Mouse (Mus musculus) stomach, embryonic 15.5 days (tissue): Measurements from ENCODE around the gene Rnasek. TPM values are rescaled to one million over a fixed set of nuclear protein-coding genes. Genes with fewer than 3 reads are reported as not detected.
A peak's percentile ranks its signal among the peaks of the same experiment; 100 is the strongest.

Experiments
- ATAC-seq: fragments of 200-750 bp; cut with Nextera tagmentation; 2 replicates; pipeline ENCODE4 v1.8.0; 2017; ENCODE audit warnings: low read depth, moderate number of reproducible peaks, moderate TSS enrichment; ENCODE audit not compliant: insufficient read depth, low FRiP score
- H3K27ac ChIP-seq: fragments of 300-500 bp; sonication (generic); 2 replicates; pipeline ENCODE4 v1.5.1; 2015; ENCODE audit warnings: mild to moderate bottlenecking, inconsistent platforms
- H3K27me3 ChIP-seq: fragments of 300-500 bp; sonication (generic); replicated peaks from 2 replicates; pipeline ENCODE4 v1.6.1; 2015; ENCODE audit warnings: inconsistent platforms
- H3K36me3 ChIP-seq: fragments of 300-500 bp; sonication (generic); 2 replicates; pipeline ENCODE4 v1.6.1; 2015; ENCODE audit warnings: inconsistent platforms
- H3K4me1 ChIP-seq: fragments of 300-500 bp; sonication (generic); 2 replicates; pipeline ENCODE4 v1.6.1; 2015; ENCODE audit warnings: inconsistent platforms
- H3K4me2 ChIP-seq: fragments of 300-500 bp; sonication (generic); 2 replicates; pipeline ENCODE4 v1.6.1; 2015; ENCODE audit warnings: mild to moderate bottlenecking, inconsistent platforms
- H3K4me3 ChIP-seq: fragments of 300-500 bp; sonication (generic); replicated peaks from 2 replicates; pipeline ENCODE4 v1.5.1; 2015; ENCODE audit warnings: inconsistent platforms
- H3K9ac ChIP-seq: fragments of 300-500 bp; sonication (generic); 2 replicates; pipeline ENCODE4 v1.6.1; 2015; ENCODE audit warnings: inconsistent platforms
- H3K9me3 ChIP-seq: fragments of 300-500 bp; sonication (generic); 2 replicates; pipeline ENCODE4 v1.6.1; 2016; ENCODE audit warnings: inconsistent platforms
- WGBS: fragments of 180-500 bp; shearing (Covaris S2); methylation state at CpG from one replicate; pipeline ENCODE4 v1.1.7; 2015; 5-methylcytosine and 5-hydroxymethylcytosine counted together
- polyA plus RNA-seq: library from polyadenylated mRNA; unstranded; fragments of >200 nt; fragmentation: Nextera tagmentation; extraction: Ambion mirVana; gene quantifications from 2 replicates; pipeline ENCODE4 v1.2.1, GENCODE M21; 2015

Gene Rnasek
- polyA plus RNA-seq = 196 and 222 TPM in 2 replicates

DNA sequence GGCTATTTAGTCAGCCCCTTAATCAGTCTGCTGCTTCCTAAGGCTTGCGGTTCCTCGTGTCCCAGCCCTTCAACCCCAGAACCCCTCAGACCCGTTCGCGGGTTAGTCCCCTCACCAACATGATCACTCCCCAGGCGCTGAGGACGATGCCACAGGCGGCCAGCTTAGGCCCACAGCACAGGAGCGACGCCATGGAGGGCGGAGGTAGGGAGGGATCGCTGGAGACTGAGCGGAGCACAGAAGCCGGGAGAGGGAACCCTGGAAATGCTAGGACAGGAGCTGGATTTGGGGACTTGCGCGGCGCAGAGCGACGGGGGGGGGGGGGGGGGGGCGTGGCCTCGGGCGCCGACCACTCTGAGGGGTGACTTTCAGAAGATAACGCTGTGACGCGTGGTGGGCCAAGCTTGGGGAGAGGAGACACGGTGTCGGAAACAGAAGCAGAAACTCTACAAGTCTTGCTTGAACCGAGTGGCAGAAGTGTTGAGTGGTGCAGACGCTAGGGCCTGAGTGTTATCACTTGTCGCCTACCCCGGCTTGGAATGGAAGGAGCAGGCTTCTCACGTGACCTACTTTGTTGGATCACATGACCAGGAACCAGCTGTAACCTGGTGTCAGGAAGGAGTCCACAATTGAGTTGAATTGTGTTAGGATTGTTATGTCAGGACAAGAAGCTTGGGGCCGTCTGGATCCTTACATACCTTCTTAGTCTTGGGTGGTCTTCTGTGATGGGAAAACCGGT lies at the start of gene Rnasek, which contains the start of gene Gm21988:
Rnasek (minus strand) TSS at position 302 of the 739 bp plus-strand sequence.
Gm21988 (minus strand) TSS at position 290 of the 739 bp plus-strand sequence.
- Histone ChIP-seq H3K27ac (peak within 1 kb of the TSS; percentile 90), H3K9ac (peak within 1 kb of the TSS; percentile 77)
- ATAC-seq = peak; percentile 16

DNA sequence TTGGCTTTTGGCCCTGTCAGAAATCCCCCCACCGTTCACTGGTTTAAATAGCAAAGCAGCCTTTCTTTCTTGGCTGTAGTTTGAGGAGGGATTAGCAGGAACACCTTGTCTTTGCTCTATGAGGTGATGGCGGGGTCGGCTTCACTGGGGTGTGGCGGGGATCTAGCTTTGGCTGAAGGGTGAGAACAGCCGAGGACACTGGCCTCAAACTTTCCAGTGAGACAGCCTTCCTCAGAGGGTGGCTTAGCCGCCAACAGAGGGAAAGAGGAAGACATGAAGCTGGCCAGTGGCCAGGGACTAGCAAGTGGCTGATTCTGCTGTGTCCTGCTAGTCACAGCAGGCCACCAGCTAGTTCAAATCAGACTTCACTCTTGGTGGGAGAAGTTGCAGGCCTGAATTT lies 49.6 kb upstream of the Rnasek start:
- ATAC-seq = no peak
- no peak overlapping the region for H3K9ac ChIP-seq
- H3K4me1 ChIP-seq = no peaks in the 10 kb centered on the region; the same call in 1 of the 2 replicates
- WGBS = 39% methylated on average over 6 of the region's 6 CpGs
- H3K4me2 ChIP-seq = no peak overlapping the region
- no peak overlapping the region for H3K4me3 ChIP-seq
- no peaks in the 10 kb centered on the region for H3K9me3 ChIP-seq
- no peaks in the 10 kb centered on the region for H3K27me3 ChIP-seq
- H3K27ac ChIP-seq = peak overlapping the region; percentile 31; the same call in 1 of the 2 replicates
- no peaks in the 10 kb centered on the region for H3K36me3 ChIP-seq

More for the DNA sequence above, at the start of gene Rnasek, which contains the start of gene Gm21988:
- Histone ChIP-seq H3K4me3 (peak within 1 kb of the TSS; percentile 96), H3K27me3 (no peaks in the 10 kb centered on the region), H3K36me3 (0 out of 2 replicates have a peak, but pooled peaks cover 6% of the 10 kb centered on the region), H3K4me2 (peak within 1 kb of the TSS; percentile 78), H3K9me3 (no peaks in the 10 kb centered on the region), H3K4me1 (peaks cover 23% of the 10 kb centered on the region)
- WGBS = under 1% methylated on average over 30 of the region's 35 CpGs

DNA sequence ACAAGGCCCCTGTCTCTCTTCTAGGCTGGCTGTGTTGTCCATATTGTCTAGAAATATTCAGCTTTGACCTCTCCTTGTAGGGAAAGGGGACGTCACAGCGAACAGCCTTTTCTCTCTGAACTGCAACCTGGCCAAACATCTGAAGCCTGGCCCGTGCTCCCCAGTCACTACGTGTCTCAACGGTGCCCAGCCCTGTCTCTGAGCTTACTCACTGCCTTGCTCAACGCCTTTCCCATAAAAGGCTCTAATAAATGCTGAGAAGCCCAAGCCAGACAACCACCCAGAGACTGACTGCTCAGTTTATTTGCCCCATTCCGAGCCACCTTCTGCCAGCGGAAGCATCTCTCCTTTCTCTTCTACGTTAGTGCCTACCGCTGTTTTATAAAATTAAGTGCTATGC lies 48.5 kb upstream of the Rnasek start:
- H3K4me1 ChIP-seq = no peaks in the 10 kb centered on the region; the same call in 1 of the 2 replicates
- WGBS = 66% methylated on average over 10 of the region's 10 CpGs
- peak overlapping the region; percentile 16; the same call in 1 of the 2 replicates for H3K27ac ChIP-seq
- H3K4me2 ChIP-seq = no peak overlapping the region
- no peaks in the 10 kb centered on the region for H3K9me3 ChIP-seq
- no peaks in the 10 kb centered on the region for H3K27me3 ChIP-seq
- H3K4me3 ChIP-seq = no peak overlapping the region
- H3K9ac ChIP-seq = no peak overlapping the region
- no peak for ATAC-seq
- no peaks in the 10 kb centered on the region for H3K36me3 ChIP-seq

DNA sequence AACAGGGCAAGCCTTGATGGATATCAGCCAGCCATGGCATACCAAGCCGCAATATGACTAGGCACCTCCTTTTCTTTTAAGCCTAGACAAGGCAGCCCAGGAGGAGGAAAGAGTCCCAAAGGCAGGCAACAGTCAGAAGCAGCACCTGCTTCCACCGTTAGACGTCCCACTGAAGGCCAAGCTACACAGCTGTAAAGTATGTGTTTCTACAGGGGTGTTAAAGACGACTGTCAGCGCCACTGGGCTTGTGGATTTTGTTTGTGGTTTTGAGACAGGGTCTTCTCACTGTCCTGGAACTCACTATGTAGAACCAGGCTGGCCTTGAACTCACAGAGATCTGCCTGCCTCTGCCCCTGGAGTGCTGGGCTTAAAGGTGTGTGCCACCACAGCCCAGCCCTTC lies 46.0 kb upstream of the Rnasek start:
- Histone ChIP-seq H3K4me1 (no peaks in the 10 kb centered on the region; the same call in 1 of the 2 replicates), H3K9ac (no peak overlapping the region), H3K27me3 (no peaks in the 10 kb centered on the region), H3K36me3 (no peaks in the 10 kb centered on the region), H3K4me2 (no peak overlapping the region), H3K4me3 (no peak overlapping the region), H3K27ac (no peak overlapping the region), H3K9me3 (no peaks in the 10 kb centered on the region)
- no peak for ATAC-seq
- WGBS = 73% methylated on average over 5 of the region's 5 CpGs

DNA sequence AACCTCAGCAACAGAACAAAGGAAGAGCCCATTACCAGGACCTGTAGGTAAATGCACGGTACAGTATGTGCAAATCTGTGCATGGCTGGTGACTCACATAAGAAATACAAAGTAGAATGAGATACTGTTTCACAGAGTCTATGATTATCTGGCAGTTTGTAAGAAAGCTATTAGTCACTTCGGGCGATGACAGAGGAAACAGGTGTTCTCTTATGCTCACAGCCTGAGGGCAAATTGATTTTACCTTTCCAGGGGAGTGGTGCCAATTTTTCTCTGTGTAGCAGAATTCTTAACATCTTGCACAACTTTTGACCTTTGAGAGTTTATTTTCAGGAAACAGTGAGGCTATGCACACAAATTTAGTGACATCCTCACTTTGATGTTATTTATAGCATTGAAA lies 45.1 kb upstream of the Rnasek start:
- no peak overlapping the region for H3K27ac ChIP-seq
- no peaks in the 10 kb centered on the region for H3K36me3 ChIP-seq
- H3K27me3 ChIP-seq = no peaks in the 10 kb centered on the region
- no peak overlapping the region for H3K4me3 ChIP-seq
- WGBS = 46% methylated on average over 3 of the region's 3 CpGs
- H3K4me1 ChIP-seq = no peaks in the 10 kb centered on the region; the same call in 1 of the 2 replicates
- H3K9ac ChIP-seq = no peak overlapping the region
- H3K9me3 ChIP-seq = no peaks in the 10 kb centered on the region
- ATAC-seq = peak; percentile 70; the same call in 1 of the 2 replicates
- H3K4me2 ChIP-seq = no peak overlapping the region

DNA sequence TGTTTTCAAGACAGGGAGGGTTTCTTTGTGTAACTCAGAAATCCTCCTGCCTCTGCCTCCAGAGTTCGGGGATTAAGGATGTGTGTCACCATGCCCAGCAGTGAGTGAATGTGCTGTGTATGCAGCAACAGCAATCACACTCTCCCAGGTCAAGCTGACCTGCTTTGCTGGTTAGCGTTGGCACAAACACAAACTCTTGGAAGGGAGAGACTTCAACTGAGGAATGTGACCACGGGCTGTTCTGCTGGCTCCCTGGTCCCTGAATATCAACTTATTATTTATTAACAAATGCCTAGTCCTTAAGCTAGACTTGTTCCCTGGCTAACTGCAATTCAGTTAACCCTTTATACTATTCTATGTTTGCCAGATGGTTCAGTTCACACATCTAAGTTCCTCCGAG lies 44.0 kb upstream of the Rnasek start:
- H3K4me1 ChIP-seq = no peaks in the 10 kb centered on the region
- WGBS = 66% methylated on average over 4 of the region's 4 CpGs
- no peak for ATAC-seq

DNA sequence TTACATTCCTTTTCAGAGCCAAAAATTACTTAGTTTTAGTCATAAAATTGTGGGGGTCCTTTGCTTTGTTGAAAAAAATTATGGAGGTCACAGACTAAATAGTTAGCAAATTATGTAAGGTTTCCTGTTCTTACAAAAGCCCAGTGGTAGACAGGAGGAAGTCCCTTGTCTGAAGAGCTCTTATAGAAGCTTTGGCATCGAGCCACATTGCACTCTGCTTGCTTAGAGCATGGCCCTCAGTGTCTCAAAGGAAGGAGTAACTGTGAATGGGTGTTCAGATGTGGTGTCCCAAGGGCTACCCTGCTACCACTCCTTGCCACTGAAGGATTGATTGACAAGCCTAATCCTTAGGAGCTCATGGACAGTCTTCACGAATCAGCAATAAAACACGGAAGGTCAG lies 40.8 kb upstream of the Rnasek start:
- no peak overlapping the region for H3K27ac ChIP-seq
- no peaks in the 10 kb centered on the region for H3K9me3 ChIP-seq
- no peak overlapping the region for H3K4me3 ChIP-seq
- ATAC-seq = no peak
- WGBS = 69% methylated on average over 3 of the region's 3 CpGs
- no peak overlapping the region for H3K9ac ChIP-seq
- H3K4me1 ChIP-seq = no peaks in the 10 kb centered on the region
- no peak overlapping the region for H3K4me2 ChIP-seq
- H3K27me3 ChIP-seq = no peaks in the 10 kb centered on the region
- H3K36me3 ChIP-seq = no peaks in the 10 kb centered on the region

More for the DNA sequence above, 44.0 kb upstream of the Rnasek start:
- Histone ChIP-seq H3K36me3 (no peaks in the 10 kb centered on the region), H3K9me3 (no peaks in the 10 kb centered on the region), H3K27me3 (no peaks in the 10 kb centered on the region), H3K9ac (no peak overlapping the region), H3K4me3 (no peak overlapping the region), H3K27ac (no peak overlapping the region), H3K4me2 (no peak overlapping the region)

DNA sequence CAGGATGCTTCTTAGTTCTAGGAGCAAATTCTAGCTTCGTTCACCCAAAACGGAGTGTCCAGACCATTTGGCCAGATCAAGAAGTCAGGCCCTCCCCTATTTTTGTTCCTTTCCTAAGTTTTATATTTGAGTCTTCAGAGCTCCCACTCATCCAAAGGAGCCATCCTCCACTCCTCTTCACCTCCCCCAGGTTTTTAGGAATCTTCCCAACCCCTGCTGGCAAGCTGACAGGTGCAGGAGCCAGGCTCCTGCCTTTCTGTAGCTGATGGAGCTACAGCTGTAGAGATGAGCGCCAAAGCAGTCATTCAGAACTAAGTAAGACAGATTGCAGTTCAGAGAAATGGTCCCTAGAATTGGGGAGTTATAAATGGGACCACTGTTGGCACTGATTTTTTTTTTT lies 39.3 kb upstream of the Rnasek start:
- Histone ChIP-seq H3K4me2 (no peak overlapping the region), H3K27ac (no peak overlapping the region), H3K9me3 (no peaks in the 10 kb centered on the region), H3K9ac (no peak overlapping the region), H3K36me3 (no peaks in the 10 kb centered on the region), H3K27me3 (no peaks in the 10 kb centered on the region), H3K4me1 (no peaks in the 10 kb centered on the region), H3K4me3 (no peak overlapping the region)
- WGBS = 77% methylated on average over 3 of the region's 3 CpGs
- ATAC-seq = no peak

DNA sequence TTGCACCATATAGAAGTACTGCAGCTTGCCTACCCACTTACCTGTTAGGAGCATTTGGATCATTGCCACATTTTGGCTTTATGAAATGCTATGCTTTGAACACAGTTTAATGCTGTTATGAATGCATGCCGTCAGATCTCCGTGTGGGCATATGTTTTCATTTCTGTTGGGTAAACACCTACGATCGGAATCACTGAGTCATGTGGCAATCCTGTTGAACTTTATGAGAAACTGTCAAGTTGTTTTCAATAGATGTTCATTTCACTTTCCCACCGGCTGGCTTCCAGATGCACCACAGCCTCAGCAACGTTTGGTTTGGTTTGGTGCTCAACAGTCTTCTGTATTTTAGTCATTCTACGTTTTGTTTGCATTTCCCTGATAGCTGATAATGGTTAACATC lies 32.0 kb upstream of the Rnasek start:
- H3K4me2 ChIP-seq = no peak overlapping the region
- H3K4me1 ChIP-seq = no peaks in the 10 kb centered on the region
- H3K27ac ChIP-seq = no peak overlapping the region
- no peaks in the 10 kb centered on the region for H3K9me3 ChIP-seq
- H3K9ac ChIP-seq = no peak overlapping the region
- no peak for ATAC-seq
- H3K4me3 ChIP-seq = no peak overlapping the region
- 72% methylated on average over 7 of the region's 7 CpGs for WGBS
- H3K36me3 ChIP-seq = no peaks in the 10 kb centered on the region
- H3K27me3 ChIP-seq = no peaks in the 10 kb centered on the region

DNA sequence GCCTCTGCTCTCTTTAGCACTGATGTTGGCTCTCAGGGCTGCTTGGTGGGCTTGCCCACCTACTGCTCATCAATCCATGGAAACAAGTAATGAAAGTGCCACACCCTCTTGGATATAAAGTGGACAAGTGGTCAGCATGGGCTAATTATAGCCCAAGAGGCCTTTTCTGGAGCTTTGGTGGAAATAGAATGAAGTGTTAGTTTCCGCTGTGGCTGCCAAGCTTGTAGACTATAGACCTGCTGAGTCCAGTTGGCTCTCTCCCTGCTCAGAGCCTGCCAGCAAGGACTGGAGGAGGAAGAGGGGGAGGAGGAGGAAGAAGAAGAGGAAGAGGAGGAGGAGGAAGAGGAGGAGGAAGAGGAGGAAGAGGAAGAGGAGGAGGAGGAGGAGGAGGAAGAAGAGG lies 26.8 kb upstream of the Rnasek start:
- Histone ChIP-seq H3K4me1 (no peaks in the 10 kb centered on the region), H3K27ac (0 out of 2 replicates have a peak overlapping the region, but pooled peaks have one; percentile 45), H3K27me3 (no peaks in the 10 kb centered on the region), H3K4me2 (no peak overlapping the region), H3K9me3 (0 out of 2 replicates have a peak, but pooled peaks cover 2% of the 10 kb centered on the region), H3K9ac (no peak overlapping the region), H3K36me3 (no peaks in the 10 kb centered on the region), H3K4me3 (no peak overlapping the region)
- WGBS = 82% methylated on average over 1 of the region's 1 CpGs
- no peak for ATAC-seq

DNA sequence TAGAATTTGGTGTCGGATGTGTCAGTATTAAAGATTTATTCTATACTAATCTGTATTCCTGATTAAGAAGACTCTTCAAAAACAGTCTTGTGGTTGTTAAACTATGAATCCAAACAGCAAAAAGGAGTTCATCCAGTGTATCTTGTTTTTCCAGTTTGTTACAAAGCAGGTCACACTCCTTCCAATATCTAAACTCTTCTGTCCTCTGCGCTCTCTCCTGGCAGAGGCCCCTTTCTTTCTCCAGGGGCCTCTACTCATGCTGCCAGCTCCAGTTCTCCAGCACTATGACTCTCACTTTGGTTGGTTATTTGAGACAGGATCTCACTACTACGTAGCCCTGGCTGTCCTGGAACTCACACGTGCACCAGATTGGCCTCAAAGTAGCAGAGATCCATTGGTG lies 26.2 kb upstream of the Rnasek start:
- Histone ChIP-seq H3K9me3 (0 out of 2 replicates have a peak, but pooled peaks cover 2% of the 10 kb centered on the region), H3K4me2 (no peak overlapping the region), H3K4me1 (no peaks in the 10 kb centered on the region), H3K27me3 (no peaks in the 10 kb centered on the region), H3K36me3 (no peaks in the 10 kb centered on the region), H3K4me3 (no peak overlapping the region), H3K27ac (peak overlapping the region; percentile 61; the same call in 1 of the 2 replicates), H3K9ac (no peak overlapping the region)
- WGBS = 47% methylated on average over 4 of the region's 4 CpGs
- ATAC-seq = no peak

DNA sequence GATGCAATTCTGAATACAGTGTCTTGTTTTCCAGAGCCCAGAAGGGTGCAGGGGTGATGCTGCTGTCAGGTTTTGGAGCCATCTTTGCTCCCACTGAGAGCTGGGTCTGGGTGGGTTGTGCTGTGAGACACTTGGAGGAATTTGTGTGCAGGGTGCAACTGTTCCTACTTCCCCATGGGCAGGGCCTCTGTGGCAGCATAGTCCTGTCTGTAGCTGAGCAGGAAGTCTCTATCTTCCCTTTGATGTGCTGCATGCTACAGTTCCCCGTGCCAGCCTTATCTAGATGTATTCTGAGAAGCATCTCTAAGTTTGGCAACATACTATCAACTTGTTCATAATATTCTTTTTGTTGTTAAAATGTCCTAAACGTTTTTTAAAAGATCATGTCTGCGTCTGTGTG lies 25.6 kb upstream of the Rnasek start:
- no peaks in the 10 kb centered on the region for H3K36me3 ChIP-seq
- no peak for ATAC-seq
- H3K27ac ChIP-seq = peak overlapping the region; percentile 61; the same call in 1 of the 2 replicates
- no peak overlapping the region for H3K4me3 ChIP-seq
- no peaks in the 10 kb centered on the region for H3K27me3 ChIP-seq
- no peak overlapping the region for H3K9ac ChIP-seq
- H3K4me2 ChIP-seq = no peak overlapping the region
- H3K4me1 ChIP-seq = no peaks in the 10 kb centered on the region
- H3K9me3 ChIP-seq = 0 out of 2 replicates have a peak, but pooled peaks cover 2% of the 10 kb centered on the region
- 37% methylated on average over 3 of the region's 3 CpGs for WGBS
